Mouse (Mus musculus) C2C12 (cell line): ENCODE data around the gene Mkrn3.

Source experiments
- CTCF ChIP-seq: IDR thresholded peaks from one replicate; pipeline ENCODE4 v1.5.1; 2011; ENCODE audit not compliant: control insufficient read depth, insufficient read depth, insufficient read length
- FOSL1 ChIP-seq: IDR thresholded peaks from one replicate; pipeline ENCODE4 v1.8.0; 2011; ENCODE audit warnings: mild to moderate bottlenecking, low read length; ENCODE audit not compliant: poor library complexity, insufficient read depth, severe bottlenecking
- MAX ChIP-seq: IDR thresholded peaks from one replicate; pipeline ENCODE4 v1.6.1; 2011; ENCODE audit warnings: mild to moderate bottlenecking, control low read depth
- MYOD1 ChIP-seq: IDR thresholded peaks from one replicate; pipeline ENCODE4 v1.6.1; 2011; ENCODE audit warnings: low read depth; ENCODE audit not compliant: control insufficient read depth, insufficient read length
- MYOG ChIP-seq: IDR thresholded peaks from one replicate; pipeline ENCODE4 v1.6.1; 2011; ENCODE audit not compliant: control insufficient read depth, insufficient read length; ENCODE audit errors: extremely low read depth
- USF1 ChIP-seq: IDR thresholded peaks from one replicate; pipeline ENCODE4 v1.6.1; 2011; ENCODE audit warnings: low read depth, mild to moderate bottlenecking, control low read depth, moderate library complexity

- no peak for TF ChIP-seq FOSL1
- TF ChIP-seq USF1, result no peak
- TF ChIP-seq MAX, result no peak
- TF ChIP-seq CTCF, result no peak
- TF ChIP-seq MYOD1, result no peak
- TF ChIP-seq MYOG, result no peak
Observed at GRCm38 (mm10) chr7:62376510-62377304, 43.2 kb downstream of the Mkrn3 start, which contains the start of gene Magel2.
